Mouse (Mus musculus) common myeloid progenitor, adult 5-6 weeks (primary cell): Measurements from ENCODE around the gene Nkg7. TPM values are rescaled to one million over a fixed set of nuclear protein-coding genes. Genes with fewer than 3 reads are reported as not detected.

Source experiments
- total RNA-seq: library from RNA; stranded (forward); fragments of 200-1000, 187-1606 nt; gene quantifications from 2 replicates; pipeline ENCODE4 v1.2.3, GENCODE M21; 2017

Nkg7 gene
- total RNA-seq, 1 experiment from 2014 or later: 154 TPM

Other genes starting within 250 kb of the Nkg7 start
- gene Zfp715, start 123.8 kb upstream of the Nkg7 start, total RNA-seq: 20.1 and 36.6 TPM in 2 replicates
- gene Siglecf, start 85.7 kb upstream of the Nkg7 start, total RNA-seq: 18.8 and 22.1 TPM in 2 replicates
- gene Siglecg, start 28.9 kb upstream of the Nkg7 start, total RNA-seq: 1.6 TPM in 2 replicates
- 1.4 TPM in 1 of 2 replicates, not detected in the other for gene Lim2, start 9.4 kb upstream of the Nkg7 start, total RNA-seq
- 2.9 TPM in 1 of 2 replicates, not detected in the other for gene Cldnd2, start 3.7 kb downstream of the Nkg7 start, total RNA-seq
- 481 and 496 TPM in 2 replicates for gene Etfb, start 7.0 kb downstream of the Nkg7 start, total RNA-seq
- 2.6 and 8.0 TPM in 2 replicates for gene Gm45233, start 7.1 kb downstream of the Nkg7 start, total RNA-seq
- gene Vsig10l, start 26.1 kb downstream of the Nkg7 start, total RNA-seq: 3.9 and 8.6 TPM in 2 replicates
- not detected in 2 replicates for gene Iglon5, start 53.0 kb downstream of the Nkg7 start, total RNA-seq
- gene 4931406B18Rik, start 68.9 kb downstream of the Nkg7 start, total RNA-seq: not detected in 2 replicates
- gene Cd33, start 107.4 kb downstream of the Nkg7 start, total RNA-seq: 3.9 and 5.8 TPM in 2 replicates
- 1.4 and 1.5 TPM in 2 replicates for gene Zfp658, start 125.2 kb downstream of the Nkg7 start, total RNA-seq
- 7.8 and 8.1 TPM in 2 replicates for gene Zfp719, start 142.5 kb downstream of the Nkg7 start, total RNA-seq
- 0.09 TPM in 1 of 2 replicates, not detected in the other for gene Zfp819, start 170.1 kb downstream of the Nkg7 start, total RNA-seq
- gene Ceacam18, start 197.6 kb downstream of the Nkg7 start, total RNA-seq: not detected in 2 replicates
- gene Siglece, start 223.1 kb downstream of the Nkg7 start, total RNA-seq: 0.64 and 0.82 TPM in 2 replicates
- 8.1 and 9.3 TPM in 2 replicates for gene Ctu1, start 234.9 kb downstream of the Nkg7 start, total RNA-seq